Mouse (Mus musculus) hindlimb bud, embryonic 11.5 days (tissue): ENCODE measurements at regions not wholly inside any gene's neighbourhood (a gene's known extent, or its start where the extent isn't known, plus 50 kb on each side); places are given as distances from the start of the nearest gene placed in this dataset.
"Not testable (repeated sequence)": the region's sequence is repeated elsewhere in the genome, so short reads cannot be mapped to it uniquely, and the experiment has no call there.

Experiments used
- DNase-seq: peaks from one replicate; pipeline ENCODE4 v3.0.0-alpha.2; 2012; ENCODE audit warnings: low read depth, low spot score; ENCODE audit errors: extremely low spot score

DNA sequence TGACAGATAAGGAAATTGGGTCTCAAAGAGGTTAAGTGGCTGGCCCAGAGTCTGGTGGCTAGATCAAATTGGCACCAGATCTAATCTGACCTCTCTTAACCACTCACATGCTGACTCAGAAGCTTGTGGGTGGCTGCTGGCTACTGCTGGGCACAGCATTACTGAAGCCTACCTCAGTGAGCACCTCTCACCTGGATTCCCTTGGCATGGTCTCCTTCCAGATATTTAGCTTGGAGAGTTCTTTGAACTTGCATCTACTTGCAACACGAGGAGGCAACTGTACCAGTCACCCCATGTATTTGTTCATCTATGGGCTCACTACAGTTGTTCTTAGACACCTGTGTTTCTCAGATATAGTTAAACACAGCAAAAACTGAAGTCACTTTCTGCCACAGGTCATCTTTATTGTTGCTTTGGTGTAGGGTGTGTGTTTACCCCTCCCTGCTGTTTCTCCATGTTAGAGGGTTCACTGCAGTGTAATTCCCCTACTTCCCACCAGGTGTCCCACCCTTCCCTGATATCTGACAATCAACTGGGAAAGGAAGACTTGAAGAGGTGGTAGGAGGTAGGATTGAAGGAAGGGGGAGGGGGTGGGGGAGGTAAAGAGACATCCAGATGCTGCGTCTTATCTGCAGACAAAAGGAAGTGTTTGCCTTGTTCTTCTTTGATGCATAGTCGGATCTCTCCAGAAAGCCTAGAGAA lies 133.7 kb upstream of the Camk1g start:
- DNase-seq, result peak; percentile 52

DNA sequence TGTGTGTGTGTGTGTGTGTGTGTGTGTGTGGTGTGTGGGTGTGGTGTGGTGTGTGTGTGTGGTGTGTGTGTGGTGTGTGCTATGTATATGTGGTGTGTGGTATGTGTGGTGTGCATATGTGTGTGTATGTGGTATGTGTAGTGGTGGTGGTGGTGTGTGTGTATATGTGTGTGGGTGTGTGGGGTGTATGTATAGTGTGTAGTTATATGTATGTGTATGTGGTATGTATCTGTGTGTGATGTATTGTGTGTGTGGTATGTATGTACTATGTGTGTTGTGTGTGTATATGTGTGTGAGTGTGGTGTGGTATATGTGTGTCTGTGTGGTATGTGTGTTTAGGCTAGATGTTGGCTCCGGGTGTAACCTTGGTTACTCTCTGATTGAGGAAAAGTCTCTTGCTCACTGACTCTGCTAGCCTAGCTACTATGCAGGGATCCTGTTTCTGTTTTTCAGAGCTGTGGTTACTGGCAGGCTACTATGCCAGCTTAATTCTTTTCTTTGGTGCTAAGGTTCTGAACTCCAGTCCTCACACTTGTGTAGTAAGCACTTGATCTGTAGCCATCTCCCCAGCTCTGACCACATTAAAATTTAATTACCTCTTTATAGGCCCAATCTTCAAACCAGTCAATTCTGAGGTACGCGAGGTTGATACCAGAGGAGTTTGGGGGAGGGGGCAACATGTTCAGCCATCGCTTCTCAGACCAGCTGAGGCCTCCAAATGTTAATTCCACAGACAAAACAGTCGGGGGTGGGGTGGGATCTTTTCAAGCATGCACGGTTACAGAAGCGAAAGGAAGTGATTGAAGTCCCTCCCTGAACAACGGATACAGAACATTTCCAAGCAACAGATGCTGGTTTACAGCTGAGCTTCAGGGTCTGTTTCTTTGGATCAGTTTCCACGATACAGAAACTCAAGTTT lies 126.4 kb upstream of the Camk1g start:
- DNase-seq, result no peak

DNA sequence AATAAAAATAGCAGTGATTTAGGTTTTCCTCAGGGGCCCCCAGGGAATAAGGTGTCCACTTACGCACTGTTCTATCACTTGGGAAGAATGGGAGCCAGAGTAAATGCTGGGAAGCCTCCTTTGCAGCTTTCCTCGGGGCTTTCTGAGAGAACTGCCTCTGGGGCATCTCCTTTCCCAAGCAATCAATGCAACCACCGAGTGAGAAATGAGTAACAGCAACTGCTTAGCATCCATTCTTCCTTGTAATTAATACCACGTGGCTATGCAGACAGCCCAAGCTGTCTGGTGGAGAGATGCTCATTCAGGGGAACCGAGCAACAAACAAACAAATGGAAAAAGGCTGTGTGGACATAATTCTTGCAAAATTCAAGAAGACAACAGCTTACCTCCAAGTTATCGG lies 117.9 kb upstream of the Camk1g start:
- no peak for DNase-seq

DNA sequence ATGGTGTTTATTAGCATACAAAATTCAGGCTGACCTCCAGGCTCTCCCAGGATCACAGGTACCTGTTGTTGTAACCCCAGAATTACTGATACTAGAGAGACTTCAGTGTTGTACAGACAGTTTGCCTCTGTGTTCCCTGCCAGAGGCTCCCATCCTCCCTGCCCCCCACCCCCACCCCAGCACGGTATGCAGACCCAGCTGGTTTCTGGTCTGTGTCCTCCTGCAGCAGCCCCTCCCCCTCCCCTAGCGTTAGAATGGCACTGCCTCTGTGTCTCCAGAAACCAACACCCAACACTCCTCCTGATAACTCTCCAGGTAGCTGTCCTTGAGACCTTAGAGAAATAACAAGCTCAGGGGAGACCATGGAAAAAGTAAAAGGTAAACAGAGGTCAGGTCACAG lies 116.6 kb upstream of the Camk1g start:
- DNase-seq, result not testable (repeated sequence)

DNA sequence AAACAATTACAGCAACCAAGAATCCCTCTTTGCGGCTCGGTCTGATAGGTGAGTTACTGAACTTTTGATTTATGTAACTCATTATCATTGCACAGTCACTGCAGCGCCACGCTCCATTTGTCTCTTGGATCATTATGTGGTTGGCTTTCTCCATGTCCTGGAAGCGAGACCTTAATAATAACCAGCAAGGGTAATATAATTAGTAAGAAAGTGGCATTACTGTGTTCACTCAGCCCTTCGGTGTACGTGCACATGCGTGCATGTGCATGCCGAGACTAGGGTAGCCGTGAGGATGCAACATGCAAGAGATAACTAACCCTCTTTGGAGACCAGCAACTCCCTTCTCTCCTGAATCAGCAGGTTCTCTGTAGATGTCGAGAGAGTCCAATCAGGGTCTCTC lies 114.9 kb upstream of the Camk1g start:
- DNase-seq, result no peak

DNA sequence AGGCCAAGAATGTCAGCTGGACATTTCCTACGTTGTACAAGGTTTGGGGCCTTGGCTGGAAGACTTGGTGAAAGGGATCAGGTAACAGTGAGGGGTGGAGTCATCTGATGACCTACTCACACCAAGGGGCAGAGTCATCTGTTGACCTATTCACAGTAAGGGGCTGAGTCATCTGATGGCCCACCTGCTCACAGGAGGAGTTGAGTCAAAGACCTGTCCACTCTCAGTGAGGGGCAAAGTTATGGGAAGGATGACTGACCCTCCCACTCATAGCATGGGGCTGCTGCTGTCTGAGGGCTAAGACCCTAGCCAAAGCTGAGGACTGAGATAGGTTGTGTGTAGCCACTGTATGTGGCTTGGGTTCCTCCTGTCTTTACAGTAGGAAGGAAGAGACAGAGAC lies 107.2 kb upstream of the Camk1g start:
- DNase-seq, result no peak

DNA sequence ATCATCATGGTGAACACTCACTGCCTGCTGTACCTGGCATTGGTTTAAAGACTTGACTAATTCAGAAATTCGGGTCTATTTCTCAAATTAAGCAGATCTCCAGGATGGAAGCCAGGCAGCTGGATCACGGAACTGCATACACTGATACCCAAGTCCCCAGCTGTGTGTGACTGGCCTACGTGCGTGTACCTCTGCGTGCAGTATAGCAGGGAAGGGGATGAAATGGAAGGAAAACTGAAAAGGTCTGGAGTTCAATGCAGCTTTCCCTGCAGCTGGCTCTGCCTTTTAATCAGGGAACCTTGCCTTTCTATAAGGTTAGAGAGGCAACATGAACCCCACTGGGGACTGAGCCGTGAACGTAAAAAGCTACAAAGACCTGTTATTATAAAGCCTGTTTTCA lies 106.7 kb upstream of the Camk1g start:
- DNase-seq, result no peak

DNA sequence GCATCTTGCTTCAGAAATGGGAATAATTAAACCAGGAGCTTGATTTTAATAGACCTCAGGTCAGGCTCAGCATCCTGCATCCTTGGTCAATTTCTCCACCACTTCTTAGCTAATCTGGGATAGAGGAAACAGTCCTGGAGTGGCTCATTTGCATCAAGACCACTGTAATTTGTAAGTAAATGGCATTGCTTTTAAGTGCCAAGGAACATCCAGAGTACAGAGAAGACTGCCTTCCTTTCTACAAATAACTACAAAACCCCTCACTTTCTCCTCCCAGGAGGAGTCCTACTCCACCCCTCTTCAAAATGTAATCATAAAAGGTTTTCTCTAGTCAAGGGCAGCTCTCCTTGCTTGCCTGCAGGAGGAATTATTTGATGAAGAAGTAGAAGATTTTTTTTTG lies 96.2 kb upstream of the Camk1g start:
- DNase-seq, result no peak

DNA sequence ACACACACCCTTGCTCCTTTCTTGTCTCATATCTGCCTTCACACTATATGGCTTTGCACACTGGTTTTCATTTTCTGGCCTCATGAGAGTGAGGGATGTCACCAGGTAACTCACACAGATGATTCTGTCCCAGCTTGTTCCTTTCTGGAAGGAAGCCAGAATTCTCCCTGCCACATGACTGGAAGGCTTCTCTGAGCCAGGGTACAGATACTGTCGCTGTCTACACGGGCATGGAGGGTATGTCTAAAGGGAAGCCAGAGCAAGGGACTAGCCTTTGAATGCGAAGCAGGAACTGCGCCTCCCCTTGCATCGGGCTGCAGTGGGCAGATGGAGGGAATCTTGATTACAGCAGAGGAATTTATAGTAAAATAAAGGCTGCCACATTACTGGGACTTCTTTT lies 89.6 kb upstream of the Camk1g start:
- no peak for DNase-seq

DNA sequence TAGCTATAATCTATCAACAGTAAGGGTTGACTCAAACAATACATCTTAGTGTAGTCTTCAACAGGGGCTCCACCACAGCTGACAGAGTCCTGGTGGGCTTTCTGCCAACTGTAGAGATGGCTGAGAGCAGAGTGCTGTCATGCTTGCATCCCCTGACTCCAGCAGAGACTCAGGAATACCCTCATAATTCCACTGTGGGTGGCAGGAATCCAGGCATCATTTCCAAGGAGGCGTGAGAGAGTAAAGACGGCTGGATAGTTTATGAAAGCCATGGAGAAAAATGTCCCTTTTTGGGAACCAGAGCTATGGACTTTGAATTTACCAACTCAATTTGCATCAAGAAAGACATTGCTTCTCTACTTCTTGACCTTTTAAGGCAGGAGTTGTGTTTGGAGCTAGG lies 87.8 kb upstream of the Camk1g start:
- DNase-seq, result no peak

DNA sequence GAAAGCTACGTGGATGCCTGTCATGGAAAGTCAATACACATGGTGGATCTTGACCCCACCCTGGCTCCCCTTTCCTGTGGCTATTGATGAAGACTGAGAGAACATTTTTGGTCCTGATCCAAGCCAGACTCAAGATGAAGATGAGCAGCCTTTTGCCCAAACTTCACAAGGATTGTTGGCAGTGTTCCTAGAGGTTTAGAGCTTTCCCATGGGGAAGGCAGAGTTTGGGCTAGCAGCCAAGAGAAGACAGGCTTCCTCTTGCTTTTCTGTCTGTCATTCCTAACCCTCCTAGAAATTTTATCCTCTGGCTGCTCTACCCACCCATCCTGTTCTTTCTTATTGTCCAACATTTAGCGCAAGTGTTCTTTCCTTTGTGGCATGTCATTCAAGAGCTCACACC lies 83.6 kb upstream of the Camk1g start:
- no peak for DNase-seq

DNA sequence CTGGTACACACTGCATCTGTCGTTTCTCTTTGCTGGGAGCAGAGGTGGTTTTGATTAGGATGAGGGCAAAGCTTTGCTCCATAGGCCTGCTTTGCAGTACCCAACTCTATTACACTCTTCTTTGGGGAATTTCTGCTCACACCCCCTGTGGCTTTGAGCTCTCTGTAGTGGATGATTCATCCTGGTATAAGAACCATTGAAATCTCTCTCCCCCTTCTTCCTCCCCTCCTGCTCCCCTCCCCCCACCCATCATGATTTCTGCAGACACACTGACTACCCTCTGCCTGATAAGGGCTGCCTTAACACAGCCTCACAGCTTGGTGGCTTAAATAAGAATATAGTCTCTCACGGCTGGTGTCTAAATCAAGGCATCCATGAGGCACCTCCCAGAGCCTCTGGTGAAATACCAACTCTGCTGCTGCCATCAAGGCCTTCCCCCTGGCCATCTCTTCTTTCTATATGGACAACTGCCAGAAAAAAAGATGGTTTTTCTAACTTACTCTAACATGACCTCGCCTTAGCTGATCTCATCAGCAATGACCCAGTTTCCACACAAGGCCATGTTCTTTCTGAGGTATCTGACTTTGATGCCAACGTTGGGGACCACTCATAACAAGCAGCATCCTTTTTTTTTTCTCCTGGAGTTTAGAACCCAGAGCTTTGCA lies 81.5 kb upstream of the Camk1g start:
- no peak for DNase-seq

DNA sequence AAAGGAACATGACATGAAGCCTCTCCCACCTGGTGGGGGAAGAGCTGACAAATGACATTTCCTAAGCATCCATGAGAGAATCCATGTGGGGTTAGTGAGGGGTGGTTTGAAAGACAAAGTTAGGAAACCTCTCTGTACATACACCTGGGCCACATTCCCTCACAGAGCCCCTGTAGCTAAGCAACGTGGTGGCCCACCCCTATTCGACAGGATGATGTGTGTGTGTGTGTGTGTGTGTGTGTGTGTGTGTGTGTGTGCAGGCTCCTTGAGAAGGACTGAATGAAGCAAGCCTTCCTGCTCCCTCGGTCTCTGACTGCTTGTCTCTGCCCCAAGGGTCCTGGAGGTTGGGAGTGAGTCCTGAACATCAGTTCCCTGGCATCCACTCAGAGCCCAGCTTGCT lies 80.7 kb upstream of the Camk1g start:
- no peak for DNase-seq

DNA sequence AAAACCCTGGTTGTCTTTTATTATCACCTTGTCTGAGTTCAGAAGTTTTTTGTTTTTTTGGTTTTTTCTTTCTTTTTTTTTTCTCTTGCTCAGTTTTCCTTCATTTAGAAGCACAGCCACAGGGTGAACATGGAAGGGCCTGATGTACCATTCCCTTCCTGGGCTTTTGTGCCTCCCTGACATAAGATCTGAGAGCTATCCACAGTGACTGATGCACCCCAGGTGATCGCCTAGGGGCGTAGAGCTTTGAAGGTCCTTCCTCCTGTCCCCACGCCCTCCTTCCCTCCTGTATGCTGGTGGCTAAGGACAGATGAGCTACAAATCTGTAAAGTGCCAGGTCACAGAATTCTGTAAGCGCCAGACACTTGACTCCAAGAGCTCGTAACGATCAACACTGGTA lies 80.1 kb upstream of the Camk1g start:
- DNase-seq, result no peak

DNA sequence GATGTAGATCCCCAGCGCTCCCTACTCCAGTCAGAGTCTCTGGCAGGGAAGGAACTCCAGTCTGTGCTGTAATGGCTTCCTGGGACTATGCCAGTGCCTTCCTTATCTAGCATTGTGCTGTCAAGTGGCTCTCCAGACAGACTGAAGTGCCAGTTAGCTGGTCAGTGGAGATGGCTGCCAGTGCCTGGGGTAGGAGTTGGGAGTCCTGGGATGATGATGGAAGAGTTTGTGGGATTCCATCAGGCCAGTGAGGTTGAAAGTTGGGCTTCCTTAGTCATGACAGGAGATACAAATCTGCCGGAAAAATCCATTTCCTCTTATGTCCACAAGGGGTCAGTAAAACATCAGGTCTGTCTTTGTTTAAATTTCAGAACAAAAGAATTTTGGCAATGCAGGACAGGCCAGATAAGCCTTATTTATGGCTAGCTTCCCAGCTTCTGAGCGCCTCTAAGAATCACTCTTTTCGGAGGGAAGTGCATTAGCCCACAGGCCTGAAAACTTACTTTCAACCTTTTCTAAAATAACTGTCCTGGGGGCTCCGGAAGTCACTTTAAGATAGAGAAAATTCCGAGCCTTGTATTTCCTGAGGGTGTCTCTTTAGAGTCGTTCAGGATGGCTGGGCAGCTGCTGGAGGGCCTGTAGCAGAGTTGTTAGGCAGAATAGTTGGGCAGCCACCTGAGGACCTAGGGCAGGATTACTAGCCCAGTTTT lies 79.5 kb upstream of the Camk1g start:
- DNase-seq, result peak; percentile 83

DNA sequence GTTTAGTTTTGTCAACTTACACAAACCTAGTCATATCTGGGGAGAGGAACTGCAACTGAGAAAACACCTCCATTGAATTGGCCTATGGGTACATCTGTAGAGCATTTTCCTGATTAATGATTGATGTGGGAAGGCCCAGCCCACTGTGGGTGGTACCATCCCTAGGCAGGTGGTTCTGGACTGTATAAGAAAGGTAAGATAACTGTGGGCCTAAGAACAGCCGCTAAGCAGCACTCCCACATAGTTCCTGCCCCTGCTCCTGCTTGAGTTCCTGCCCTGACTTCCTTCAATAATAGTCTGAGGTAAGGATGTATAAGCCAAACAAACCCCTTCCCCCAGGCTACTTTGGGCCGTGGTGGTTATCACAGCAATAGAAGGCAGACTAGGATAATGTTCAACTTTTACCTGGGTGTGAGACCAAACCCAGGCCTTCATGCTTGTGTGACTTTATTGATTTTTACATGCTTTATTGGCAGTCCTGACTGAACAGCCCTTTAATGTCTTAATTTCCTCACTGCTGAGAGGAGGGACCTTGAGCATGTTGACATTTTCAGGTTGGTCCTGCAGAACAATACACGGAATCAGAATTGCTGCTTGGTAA lies 78.8 kb upstream of the Camk1g start:
- DNase-seq, result no peak

DNA sequence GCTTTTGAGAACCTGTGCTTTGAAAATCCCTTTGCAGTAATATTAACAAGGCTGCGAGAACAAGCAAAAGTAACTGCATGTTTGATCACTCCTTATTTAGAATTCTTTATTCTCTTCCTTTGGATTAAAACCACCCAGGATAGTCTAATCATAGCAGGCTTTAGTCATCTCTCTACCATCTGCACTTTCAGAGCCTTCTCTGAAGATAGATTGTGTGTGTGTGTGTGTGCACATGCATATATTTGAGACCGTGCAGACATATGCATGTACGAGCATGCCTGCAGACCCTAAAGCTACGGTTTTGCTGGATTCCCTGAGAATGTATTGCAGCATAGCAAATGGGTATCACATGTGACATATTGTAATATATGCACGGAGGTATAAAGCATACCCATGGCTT lies 77.5 kb upstream of the Camk1g start:
- no peak for DNase-seq

DNA sequence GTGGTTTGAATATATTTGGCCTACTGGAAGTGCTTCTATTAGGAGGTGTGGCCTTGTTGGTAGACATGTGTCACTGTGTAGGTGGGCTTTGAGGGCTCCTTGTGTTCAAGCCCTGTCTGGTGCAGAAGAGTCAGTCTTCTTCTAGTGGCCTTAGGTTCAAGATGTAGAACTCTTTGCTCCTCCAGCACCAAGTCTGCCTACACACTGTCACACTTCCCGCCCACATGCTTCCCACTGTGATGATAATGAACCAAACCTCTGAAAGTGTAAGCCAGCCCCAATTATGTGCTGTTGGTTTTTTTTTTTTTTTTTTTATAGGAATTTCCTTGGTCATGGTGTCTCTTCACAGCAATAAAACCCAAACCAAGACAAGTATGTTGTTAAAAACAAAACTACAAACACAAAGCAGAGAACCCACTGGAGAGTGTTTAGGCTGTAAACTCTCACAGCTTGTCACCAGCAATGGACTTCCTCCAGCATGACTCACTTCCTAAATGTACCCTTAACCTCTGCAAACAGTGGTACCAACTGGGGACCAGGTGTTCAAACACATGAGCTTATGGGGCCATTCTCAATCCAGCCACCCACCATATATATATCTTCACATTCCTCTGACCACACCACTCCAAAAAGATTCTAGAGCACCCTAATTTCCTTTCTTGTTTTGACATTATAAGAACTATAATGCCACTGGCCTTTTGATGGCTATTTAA lies 74.0 kb upstream of the Camk1g start:
- no peak for DNase-seq

DNA sequence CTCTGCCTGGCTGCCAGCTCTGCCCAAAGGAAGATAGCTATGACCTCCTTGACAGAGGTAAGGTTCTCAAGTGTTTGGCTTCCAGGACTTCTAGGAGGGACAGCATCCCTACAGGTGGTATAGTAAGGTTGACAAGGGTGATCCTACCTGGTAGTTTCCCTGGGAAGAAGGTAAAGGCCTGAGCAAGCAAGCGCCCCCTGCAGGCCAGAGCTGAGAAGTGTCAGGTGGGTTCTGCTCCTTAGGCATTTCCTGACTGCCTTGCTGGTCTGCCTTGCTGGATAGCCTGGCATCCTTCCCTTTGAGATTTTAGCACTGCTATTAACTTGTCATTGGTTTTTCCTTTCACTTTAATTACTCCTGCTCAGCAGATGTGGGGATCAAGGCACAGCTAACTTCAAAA lies 70.4 kb upstream of the Camk1g start:
- no peak for DNase-seq

DNA sequence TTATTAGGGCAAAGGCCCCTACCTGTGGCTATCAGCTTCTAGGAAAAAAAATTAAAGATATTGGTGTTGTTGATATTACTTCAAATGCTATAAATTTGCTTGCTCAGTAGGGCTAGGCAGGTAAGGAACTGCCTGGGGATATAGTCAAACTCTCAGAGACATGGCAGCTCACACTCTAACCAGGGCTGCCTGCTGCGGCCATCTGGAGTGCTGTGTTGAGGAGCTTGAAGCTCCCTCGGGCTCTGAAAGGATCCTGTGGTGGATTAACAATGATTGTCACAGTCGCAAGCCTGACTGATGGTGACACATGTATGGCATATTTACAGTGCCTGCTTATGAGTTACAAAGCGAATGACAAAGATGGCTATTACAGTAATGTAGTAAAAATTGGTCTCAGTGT lies 64.2 kb upstream of the Camk1g start:
- DNase-seq, result no peak
